ENCODE assay signal across 8 mouse cellular contexts in genomic region chr6:115991108-115991880, GRCm38 (mm10). TPM values are rescaled to one million over a fixed set of nuclear protein-coding genes. Genes with fewer than 3 reads are reported as not detected.
A peak's percentile ranks its signal among the peaks of the same experiment; 100 is the strongest.
DNase-seq lines count a peak whose midpoint lies in the region; ATAC-seq and TF ChIP-seq lines count a peak whose summit lies in the region.

No protein-coding gene starts in this region.

- H3K4me1 ChIP-seq in neural tube, embryonic 11.5 days (ENCODE audit: control insufficient read depth, insufficient read depth, low read length) = peaks cover 32% of the 10 kb centered on the region
- peaks cover 2% of the 10 kb centered on the region; the same call in 1 of the 2 replicates for H3K4me1 ChIP-seq in embryonic fibroblast, embryonic 13.5 days (ENCODE audit: control insufficient read depth, insufficient read depth, low read length)
- H3K4me1 ChIP-seq in intestine, postnatal 0 days (replicated peaks; ENCODE audit: control insufficient read depth, insufficient read depth, low read length) = no peaks in the 10 kb centered on the region
- peaks cover 20% of the 10 kb centered on the region for H3K4me1 ChIP-seq in midbrain, embryonic 16.5 days (ENCODE audit: control insufficient read depth, insufficient read depth, low read length)

- no peaks in the 10 kb centered on the region for H3K9me3 ChIP-seq in neural tube, embryonic 11.5 days (ENCODE audit: control insufficient read depth, low read length)
- H3K9me3 ChIP-seq in intestine, postnatal 0 days (ENCODE audit: control insufficient read depth) = no peaks in the 10 kb centered on the region
- no peaks in the 10 kb centered on the region for H3K9me3 ChIP-seq in midbrain, embryonic 16.5 days (replicated peaks; ENCODE audit: control insufficient read depth, low read length, poor library complexity, severe bottlenecking)

- ATAC-seq in neural tube, embryonic 11.5 days (ENCODE audit: insufficient read depth, low FRiP score, low TSS enrichment) = no peak
- ATAC-seq in intestine, postnatal 0 days = no peak
- ATAC-seq in midbrain, embryonic 16.5 days = no peak
- ATAC-seq in activated CD4-positive, CD25-positive, alpha-beta regulatory T cell, adult 4 months = no peak

- no peak for TF ChIP-seq POLR2A in embryonic fibroblast, embryonic 13.5 days (IDR thresholded peaks at IDR 0.05; ENCODE audit: low read depth, low read length)

- peak overlapping the region; percentile 1; the same call in 1 of the 2 replicates for H3K9ac ChIP-seq in neural tube, embryonic 11.5 days (ENCODE audit: low read length)
- H3K9ac ChIP-seq in intestine, postnatal 0 days (ENCODE audit: low read depth, low read length) = peak overlapping the region; percentile 40
- H3K9ac ChIP-seq in midbrain, embryonic 16.5 days (ENCODE audit: low read depth, low read length) = no peak overlapping the region

- peak overlapping the region; percentile 16; the same call in 1 of the 2 replicates for H3K4me3 ChIP-seq in neural tube, embryonic 11.5 days (ENCODE audit: low read depth, low read length)
- H3K4me3 ChIP-seq in embryonic fibroblast, embryonic 13.5 days (ENCODE audit: insufficient read depth, low read length) = 0 out of 2 replicates have a peak overlapping the region, but pooled peaks have one; percentile 1
- H3K4me3 ChIP-seq in intestine, postnatal 0 days (ENCODE audit: low read depth, low read length) = peak overlapping the region; percentile 52
- peak overlapping the region; percentile 12; the same call in 1 of the 2 replicates for H3K4me3 ChIP-seq in midbrain, embryonic 16.5 days (ENCODE audit: low read depth, low read length)

- TF ChIP-seq CTCF in embryonic fibroblast, embryonic 13.5 days (IDR thresholded peaks at IDR 0.05; ENCODE audit: borderline replicate concordance, insufficient read depth, low read length) = no peak
- no peak for TF ChIP-seq CTCF in intestine, postnatal 0 days (IDR thresholded peaks at IDR 0.05; ENCODE audit: low read depth)

- no peak for DNase-seq in neural tube, embryonic 11.5 days (ENCODE audit: low spot score)
- no peak for DNase-seq in neural tube, embryonic 10.5 days (ENCODE audit: extremely low spot score, low spot score)
- no peak for DNase-seq in B cell, adult 2 months
- DNase-seq in frontal cortex, adult 2 months (ENCODE audit: extremely low spot score in 1 of 2, low spot score in 1 of 2) = no peak

- H3K27ac ChIP-seq in neural tube, embryonic 11.5 days (ENCODE audit: low read depth, low read length) = no peak overlapping the region
- H3K27ac ChIP-seq in embryonic fibroblast, embryonic 13.5 days (ENCODE audit: insufficient read depth, low read length) = peak overlapping the region; percentile 38
- H3K27ac ChIP-seq in intestine, postnatal 0 days (ENCODE audit: low read depth, low read length) = no peak overlapping the region; the same call in 1 of the 2 replicates
- H3K27ac ChIP-seq in midbrain, embryonic 16.5 days (ENCODE audit: low read length) = no peak overlapping the region

- peaks cover 24% of the 10 kb centered on the region for H3K27me3 ChIP-seq in neural tube, embryonic 11.5 days (ENCODE audit: control insufficient read depth, insufficient read depth, low read length)
- peaks cover 27% of the 10 kb centered on the region for H3K27me3 ChIP-seq in intestine, postnatal 0 days (replicated peaks; ENCODE audit: control insufficient read depth, insufficient read depth, low read length)
- H3K27me3 ChIP-seq in midbrain, embryonic 16.5 days (ENCODE audit: control insufficient read depth, insufficient read depth, low read depth, low read length) = peaks cover 46% of the 10 kb centered on the region

- no peak overlapping the region for H3K4me2 ChIP-seq in neural tube, embryonic 11.5 days (ENCODE audit: low read depth)
- peak overlapping the region; percentile 86 for H3K4me2 ChIP-seq in intestine, postnatal 0 days (replicated peaks; ENCODE audit: low read depth)
- H3K4me2 ChIP-seq in midbrain, embryonic 16.5 days (ENCODE audit: low read length) = peak overlapping the region; percentile 24; the same call in 1 of the 2 replicates

- WGBS in neural tube, embryonic 11.5 days = 25% methylated on average over 13 of the region's 13 CpGs
- 38% methylated on average over 13 of the region's 13 CpGs for WGBS in intestine, postnatal 0 days
- WGBS in midbrain, embryonic 16.5 days = 30% methylated on average over 13 of the region's 13 CpGs

- no peaks in the 10 kb centered on the region for H3K36me3 ChIP-seq in neural tube, embryonic 11.5 days (ENCODE audit: control insufficient read depth, insufficient read depth, low read length)
- H3K36me3 ChIP-seq in intestine, postnatal 0 days (ENCODE audit: control insufficient read depth, insufficient read depth) = no peaks in the 10 kb centered on the region
- H3K36me3 ChIP-seq in midbrain, embryonic 16.5 days (ENCODE audit: control insufficient read depth, insufficient read depth, low read length) = no peaks in the 10 kb centered on the region

RNA-seq across cellular contexts. Expression of gene Plxnd1, which starts 3.5 kb away (rescaled TPM):
- polyA plus RNA-seq in neural tube, embryonic 11.5 days (2014; fragmentation: Nextera tagmentation; extraction: Ambion mirVana) = 23.8 and 28.7 TPM in 2 replicates
- 28.4 and 28.8 TPM in 2 replicates for polyA plus RNA-seq in embryonic fibroblast, embryonic 13.5 days (2011; ENCODE audit: insufficient read length, low read depth, missing spikeins)
- 8.2 and 9.6 TPM in 2 replicates for polyA plus RNA-seq in intestine, postnatal 0 days (2015; fragmentation: Nextera tagmentation; extraction: Ambion mirVana)
- 7.5 and 7.7 TPM in 2 replicates for polyA plus RNA-seq in midbrain, embryonic 16.5 days (2015; fragmentation: Nextera tagmentation; extraction: Ambion mirVana)
- polyA plus RNA-seq in activated CD4-positive, CD25-positive, alpha-beta regulatory T cell, adult 4 months (2017; shearing (Covaris generic)) = 10 to 100 TPM; 10.6 to 10.8 TPM
- polyA plus RNA-seq in frontal cortex, adult 2 months (2012; rRNA removed) = 56.5 and 73.7 TPM in 2 replicates

RNA-seq across cellular contexts. Expression of gene H1foo, which starts 46.6 kb away (rescaled TPM):
- not detected in 2 replicates for polyA plus RNA-seq in neural tube, embryonic 11.5 days (2014; fragmentation: Nextera tagmentation; extraction: Ambion mirVana)
- not detected in 2 replicates for polyA plus RNA-seq in embryonic fibroblast, embryonic 13.5 days (2011; ENCODE audit: insufficient read length, low read depth, missing spikeins)
- polyA plus RNA-seq in intestine, postnatal 0 days (2015; fragmentation: Nextera tagmentation; extraction: Ambion mirVana) = not detected in 2 replicates
- not detected in 2 replicates for polyA plus RNA-seq in midbrain, embryonic 16.5 days (2015; fragmentation: Nextera tagmentation; extraction: Ambion mirVana)
- polyA plus RNA-seq in activated CD4-positive, CD25-positive, alpha-beta regulatory T cell, adult 4 months (2017; shearing (Covaris generic)) = under 1 TPM in 1 of 2 experiments, not detected in 1; 0.52 TPM
- not detected in 2 replicates for polyA plus RNA-seq in frontal cortex, adult 2 months (2012; rRNA removed)

RNA-seq across cellular contexts. Expression of gene Rho, which starts 59.7 kb away (rescaled TPM):
- not detected in 2 replicates for polyA plus RNA-seq in neural tube, embryonic 11.5 days (2014; fragmentation: Nextera tagmentation; extraction: Ambion mirVana)
- not detected in 2 replicates for polyA plus RNA-seq in embryonic fibroblast, embryonic 13.5 days (2011; ENCODE audit: insufficient read length, low read depth, missing spikeins)
- polyA plus RNA-seq in intestine, postnatal 0 days (2015; fragmentation: Nextera tagmentation; extraction: Ambion mirVana) = 0.16 TPM in 1 of 2 replicates, not detected in the other
- polyA plus RNA-seq in midbrain, embryonic 16.5 days (2015; fragmentation: Nextera tagmentation; extraction: Ambion mirVana) = 0.14 and 0.36 TPM in 2 replicates
- polyA plus RNA-seq in activated CD4-positive, CD25-positive, alpha-beta regulatory T cell, adult 4 months (2017; shearing (Covaris generic)) = not detected
- polyA plus RNA-seq in frontal cortex, adult 2 months (2012; rRNA removed) = 0.86 and 1.6 TPM in 2 replicates

Comparison
In these comparisons a context has a peak if more than half of its experiments do, and no peak if none do; other contexts are left out.
1. H3K4me3 ChIP-seq: peak in every context shown above with its lines; median percentile 52 in intestine, postnatal 0 days; 16 in neural tube, embryonic 11.5 days; 12 in midbrain, embryonic 16.5 days; 1 in embryonic fibroblast, embryonic 13.5 days.